Mouse (Mus musculus): ENCODE results near the gene Gprc6a. TPM values are rescaled to one million over a fixed set of nuclear protein-coding genes. Genes with fewer than 3 reads are reported as not detected.

The Gprc6a gene
- not detected in 2 replicates for polyA plus RNA-seq (2012; rRNA removed)

DNA sequence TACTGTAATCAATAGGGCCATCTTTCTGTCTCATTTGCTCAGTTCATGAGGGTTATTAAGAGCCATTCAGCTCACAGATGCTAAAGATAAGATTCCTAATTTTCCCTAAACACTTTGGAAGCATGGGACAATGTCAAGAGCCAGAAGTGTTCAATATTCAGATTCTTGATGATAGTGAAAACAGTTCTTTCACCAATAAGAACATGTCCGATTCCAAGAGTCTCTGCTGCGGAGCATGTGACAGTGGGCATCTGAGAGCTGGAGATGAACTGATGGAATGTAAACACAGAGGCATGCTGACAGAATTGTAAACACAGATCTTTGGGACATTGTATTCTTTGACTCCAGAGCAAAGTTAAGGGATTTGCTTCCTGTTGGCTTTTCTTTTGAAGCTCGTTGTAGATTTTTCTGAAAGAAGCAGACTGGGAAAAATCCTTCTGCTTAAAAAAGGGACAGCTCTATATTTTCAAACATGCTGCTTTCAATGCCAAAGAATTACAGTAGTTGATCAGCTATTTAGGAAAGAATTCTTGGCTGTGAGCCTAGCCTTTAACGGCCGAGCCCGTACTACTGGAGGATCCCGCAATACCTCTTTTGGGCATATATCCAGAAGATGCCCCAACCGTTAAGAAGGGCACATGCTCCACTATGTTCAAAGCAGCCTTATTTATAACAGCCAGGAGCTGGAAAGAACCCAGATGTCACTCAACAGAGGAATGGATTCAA is at the start of gene Gprc6a:
Gene Gprc6a, minus strand, starts transcription at position 51 of the 726 bp plus-strand sequence.
- Histone ChIP-seq H3K36me3 (ENCODE audit: control insufficient read depth, insufficient read depth, low read length) (no peaks in the 10 kb centered on the region), H3K4me3 (ENCODE audit: extremely low read depth, insufficient read depth, insufficient read length) (no peak within 1 kb of the TSS), H3K27me3 (ENCODE audit: control insufficient read depth, insufficient read depth, low read length) (no peaks in the 10 kb centered on the region), H3K27ac (ENCODE audit: insufficient read depth, low read length) (no peak within 1 kb of the TSS), H3K4me1 (ENCODE audit: control insufficient read depth, insufficient read depth, insufficient read length) (no peaks in the 10 kb centered on the region)
- TF ChIP-seq CTCF (IDR thresholded peaks at IDR 0.05; ENCODE audit: extremely low read depth, insufficient read depth, insufficient read length, insufficient replicate concordance) = no peak
- TF ChIP-seq POLR2A (IDR thresholded peaks at IDR 0.05; ENCODE audit: low read depth, low read length) = no peak
- 87% methylated on average over 8 of the region's 8 CpGs for WGBS
- no peak for DNase-seq (ENCODE audit: low read depth in 1 of 2, low spot score in 2 of 2)

DNA sequence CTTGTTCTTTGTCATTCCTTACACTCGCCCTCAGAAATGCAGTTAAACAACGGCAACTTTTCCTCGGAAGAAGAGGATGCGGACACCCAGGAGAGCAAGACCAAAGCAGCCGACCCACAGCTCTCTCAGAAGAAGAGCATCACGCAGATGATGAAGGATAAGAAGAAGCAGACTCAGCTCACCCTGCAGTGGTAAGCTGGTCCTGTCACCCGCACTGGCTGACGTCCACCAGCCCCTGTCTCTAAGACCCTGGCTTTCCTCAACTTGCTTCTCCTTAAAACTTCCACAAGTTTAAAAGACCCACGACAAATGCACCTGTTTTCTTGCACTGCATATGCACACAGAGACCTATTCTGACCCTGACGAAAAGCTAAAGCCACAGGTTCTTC is 47.0 kb upstream of the Gprc6a start:
- 13% methylated on average over 10 of the region's 10 CpGs for WGBS
- TF ChIP-seq CTCF (IDR thresholded peaks at IDR 0.05; ENCODE audit: extremely low read depth, insufficient read depth, insufficient read length, insufficient replicate concordance) (no peak), POLR2A (IDR thresholded peaks at IDR 0.05; ENCODE audit: low read depth, low read length) (no peak)
- DNase-seq (ENCODE audit: low read depth in 1 of 2, low spot score in 2 of 2) = no peak
- no peak overlapping the region for H3K4me3 ChIP-seq (ENCODE audit: extremely low read depth, insufficient read depth, insufficient read length)
- no peaks in the 10 kb centered on the region for H3K36me3 ChIP-seq (ENCODE audit: control insufficient read depth, insufficient read depth, low read length)
- H3K27ac ChIP-seq (ENCODE audit: insufficient read depth, low read length) = no peak overlapping the region
- no peaks in the 10 kb centered on the region for H3K4me1 ChIP-seq (ENCODE audit: control insufficient read depth, insufficient read depth, insufficient read length)
- peaks cover 3% of the 10 kb centered on the region; the same call in 1 of the 2 replicates for H3K27me3 ChIP-seq (ENCODE audit: control insufficient read depth, insufficient read depth, low read length)

DNA sequence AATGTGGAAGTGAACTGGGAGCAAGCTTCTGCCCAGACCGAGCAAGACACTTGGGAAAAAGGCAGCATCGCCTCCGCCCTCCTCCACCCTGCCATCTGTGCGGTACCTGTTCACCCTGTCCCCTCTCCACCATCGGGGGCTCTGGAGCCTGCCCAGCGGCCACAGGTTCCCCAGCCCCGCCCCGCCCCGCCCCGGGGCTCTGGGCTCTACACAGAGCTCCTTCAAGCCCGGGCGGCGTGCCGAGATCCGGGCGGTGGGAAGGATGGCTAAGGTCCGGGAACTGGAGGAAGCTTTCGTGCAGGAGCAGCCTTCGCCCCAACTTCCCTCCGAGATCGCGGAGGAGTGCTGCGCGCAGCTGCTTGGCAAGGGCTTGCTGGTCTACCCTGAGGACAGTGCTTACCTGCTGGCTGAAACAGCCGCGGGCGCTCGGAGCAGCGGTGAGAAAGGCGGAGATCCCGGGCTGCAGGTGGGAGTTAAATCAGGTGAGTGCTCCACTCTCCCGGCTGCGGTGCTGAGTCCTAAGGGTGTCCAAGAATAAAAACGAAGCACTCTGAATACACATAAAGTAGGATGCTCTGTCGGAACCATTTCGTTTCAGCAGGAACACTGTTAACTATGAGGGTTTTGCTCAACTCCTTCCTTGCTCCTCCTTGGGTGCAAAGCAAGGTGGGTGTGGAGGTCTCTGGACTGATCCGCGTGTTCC is 46.4 kb upstream of the Gprc6a start, which contains the start of gene Rfx6:
Gene Rfx6, plus strand, starts transcription at position 209 of the 703 bp plus-strand sequence.
- Histone ChIP-seq H3K4me1 (ENCODE audit: control insufficient read depth, insufficient read depth, insufficient read length) (no peaks in the 10 kb centered on the region), H3K4me3 (ENCODE audit: extremely low read depth, insufficient read depth, insufficient read length) (no peak within 1 kb of the TSS), H3K36me3 (ENCODE audit: control insufficient read depth, insufficient read depth, low read length) (no peaks in the 10 kb centered on the region), H3K27me3 (ENCODE audit: control insufficient read depth, insufficient read depth, low read length) (peaks cover 3% of the 10 kb centered on the region; the same call in 1 of the 2 replicates), H3K27ac (ENCODE audit: insufficient read depth, low read length) (no peak within 1 kb of the TSS)
- no peak for TF ChIP-seq CTCF (IDR thresholded peaks at IDR 0.05; ENCODE audit: extremely low read depth, insufficient read depth, insufficient read length, insufficient replicate concordance)
- no peak for TF ChIP-seq POLR2A (IDR thresholded peaks at IDR 0.05; ENCODE audit: low read depth, low read length)
- no peak for DNase-seq (ENCODE audit: low read depth in 1 of 2, low spot score in 2 of 2)
- 3% methylated on average over 37 of the region's 38 CpGs for WGBS

DNA sequence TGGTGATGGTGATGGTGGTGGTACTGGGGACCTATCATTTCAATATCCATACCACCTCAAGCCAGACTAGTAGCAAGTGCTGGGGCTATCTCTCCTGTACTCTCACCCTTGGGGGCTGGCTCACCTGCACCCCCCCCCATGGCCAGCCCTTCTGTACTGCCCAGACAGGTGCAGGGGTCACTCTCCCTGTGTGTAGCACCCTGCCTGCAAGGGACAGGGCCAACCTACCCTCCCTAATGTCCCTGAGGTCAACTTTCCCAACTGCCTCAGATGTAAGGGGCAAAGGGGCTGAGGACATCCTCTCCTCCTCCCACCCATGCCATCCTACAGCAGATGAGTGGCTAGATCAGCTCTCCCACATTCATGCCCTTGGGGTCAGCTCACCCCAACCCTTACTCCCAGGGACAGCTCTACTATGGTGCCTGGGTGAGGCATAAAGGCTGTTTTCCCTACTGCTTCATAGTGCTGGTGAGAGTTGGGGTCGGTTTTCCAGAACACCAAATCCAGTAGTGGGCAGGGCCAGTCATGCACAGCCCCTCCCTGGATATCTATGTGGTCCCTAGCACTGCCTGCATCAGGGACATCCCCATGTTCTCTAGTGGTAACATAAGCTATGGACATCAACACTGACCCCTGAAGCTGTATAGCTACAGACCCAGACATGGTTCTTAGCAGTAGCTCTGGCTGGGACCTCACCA is 41.0 kb upstream of the Gprc6a start:
- no peaks in the 10 kb centered on the region for H3K27me3 ChIP-seq (ENCODE audit: control insufficient read depth, insufficient read depth, low read length)
- WGBS = 32% methylated on average over 1 of the region's 1 CpGs
- no peaks in the 10 kb centered on the region for H3K36me3 ChIP-seq (ENCODE audit: control insufficient read depth, insufficient read depth, low read length)
- no peak overlapping the region for H3K27ac ChIP-seq (ENCODE audit: insufficient read depth, low read length)
- TF ChIP-seq CTCF (IDR thresholded peaks at IDR 0.05; ENCODE audit: extremely low read depth, insufficient read depth, insufficient read length, insufficient replicate concordance) (no peak), POLR2A (IDR thresholded peaks at IDR 0.05; ENCODE audit: low read depth, low read length) (no peak)
- no peak overlapping the region for H3K4me3 ChIP-seq (ENCODE audit: extremely low read depth, insufficient read depth, insufficient read length)
- no peak for DNase-seq (ENCODE audit: low read depth in 1 of 2, low spot score in 2 of 2)
- no peaks in the 10 kb centered on the region for H3K4me1 ChIP-seq (ENCODE audit: control insufficient read depth, insufficient read depth, insufficient read length)

DNA sequence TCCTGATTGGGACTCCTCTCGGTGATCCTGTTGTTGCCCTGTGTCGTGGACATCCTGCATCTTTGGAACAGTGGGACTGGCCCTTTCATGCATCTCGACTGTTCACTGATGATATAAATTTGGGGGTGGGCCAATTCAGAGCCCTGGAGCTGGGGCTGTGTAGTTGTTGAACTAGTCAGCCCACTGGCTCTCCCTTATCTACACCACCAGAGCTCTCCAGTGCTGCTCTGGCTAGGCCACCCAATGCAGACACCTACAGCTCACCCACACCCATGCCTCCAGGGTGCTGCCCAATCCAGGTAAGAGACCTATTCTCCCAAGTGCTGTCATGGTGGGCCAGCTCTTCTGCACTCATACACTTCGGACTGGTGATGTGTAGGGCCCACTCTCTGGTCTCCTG is 40.3 kb upstream of the Gprc6a start:
- no peak for DNase-seq (ENCODE audit: low read depth in 1 of 2, low spot score in 2 of 2)
- H3K36me3 ChIP-seq (ENCODE audit: control insufficient read depth, insufficient read depth, low read length) = no peaks in the 10 kb centered on the region
- no peak overlapping the region for H3K4me3 ChIP-seq (ENCODE audit: extremely low read depth, insufficient read depth, insufficient read length)
- 80% methylated on average over 4 of the region's 4 CpGs for WGBS
- no peaks in the 10 kb centered on the region for H3K4me1 ChIP-seq (ENCODE audit: control insufficient read depth, insufficient read depth, insufficient read length)
- no peak for TF ChIP-seq CTCF (IDR thresholded peaks at IDR 0.05; ENCODE audit: extremely low read depth, insufficient read depth, insufficient read length, insufficient replicate concordance)
- no peak for TF ChIP-seq POLR2A (IDR thresholded peaks at IDR 0.05; ENCODE audit: low read depth, low read length)
- no peak overlapping the region for H3K27ac ChIP-seq (ENCODE audit: insufficient read depth, low read length)
- no peaks in the 10 kb centered on the region for H3K27me3 ChIP-seq (ENCODE audit: control insufficient read depth, insufficient read depth, low read length)

DNA sequence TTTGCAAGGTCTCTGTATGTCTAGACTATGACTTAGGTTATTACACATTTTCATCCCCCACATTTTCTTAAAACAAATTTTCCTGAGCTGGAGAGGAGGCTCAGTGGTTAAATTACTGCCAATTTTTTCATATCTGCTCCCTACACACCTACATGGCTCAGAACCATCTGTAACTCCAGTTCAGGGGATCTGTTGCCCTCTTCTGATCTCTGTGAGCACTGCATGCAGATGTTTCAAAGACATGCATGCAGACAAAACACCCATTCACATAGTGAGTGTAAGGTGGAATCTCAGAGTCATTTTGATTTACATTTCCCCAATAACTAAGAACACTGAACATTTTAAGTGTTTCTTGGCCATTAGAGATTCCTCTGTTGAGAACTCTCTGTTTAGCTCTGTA is 38.1 kb upstream of the Gprc6a start:
- TF ChIP-seq CTCF (IDR thresholded peaks at IDR 0.05; ENCODE audit: extremely low read depth, insufficient read depth, insufficient read length, insufficient replicate concordance) (no peak), POLR2A (IDR thresholded peaks at IDR 0.05; ENCODE audit: low read depth, low read length) (no peak)
- DNase-seq (ENCODE audit: low read depth in 1 of 2, low spot score in 2 of 2) = no peak
- H3K27me3 ChIP-seq (ENCODE audit: control insufficient read depth, insufficient read depth, low read length) = no peaks in the 10 kb centered on the region
- H3K4me1 ChIP-seq (ENCODE audit: control insufficient read depth, insufficient read depth, insufficient read length) = no peaks in the 10 kb centered on the region
- no peaks in the 10 kb centered on the region for H3K36me3 ChIP-seq (ENCODE audit: control insufficient read depth, insufficient read depth, low read length)
- H3K4me3 ChIP-seq (ENCODE audit: extremely low read depth, insufficient read depth, insufficient read length) = no peak overlapping the region
- H3K27ac ChIP-seq (ENCODE audit: insufficient read depth, low read length) = no peak overlapping the region
